ENCODE assay signal across 16 mouse cellular contexts in the genomic region with DNA sequence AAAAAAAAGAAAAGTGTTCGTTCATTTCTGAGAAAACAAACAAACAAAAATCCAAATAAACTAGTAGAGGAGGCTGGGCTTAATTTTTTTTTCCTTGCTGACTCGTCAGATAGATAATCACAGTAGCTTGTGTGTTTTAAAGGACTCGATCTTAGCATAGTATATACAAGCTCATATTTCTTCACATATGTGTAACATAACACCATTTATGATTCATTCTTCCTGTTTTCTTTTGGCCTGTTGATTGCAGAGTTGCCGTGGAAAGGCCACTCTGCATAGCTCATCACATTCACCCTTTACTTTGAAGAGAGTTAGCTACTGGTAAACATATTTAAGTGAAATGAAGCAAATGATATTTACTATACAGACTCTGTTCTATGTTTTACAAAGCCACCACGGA.
"Had no signal": no experiment of that assay in that cellular context is flagged by ENCODE, and none has a peak within 500 bp of the region (broad histone marks: within the 10 kb centered on the region; RNA-seq: fewer than 3 reads in every experiment).

No protein-coding gene starts in this region.

- H3K36me3 ChIP-seq: limb, embryonic 12.5 days; midbrain, embryonic 15.5 days had no signal

- H3K27me3 ChIP-seq: limb, embryonic 12.5 days; liver, embryonic 13.5 days; megakaryocyte, embryonic 14.5 days; midbrain, embryonic 15.5 days had no signal

- H3K27ac ChIP-seq: kidney, postnatal 0 days; limb, embryonic 12.5 days; midbrain, embryonic 15.5 days had no signal

- ATAC-seq: liver, postnatal 0 days; midbrain, embryonic 15.5 days had no signal

- H3K4me3 ChIP-seq: limb, embryonic 12.5 days; midbrain, embryonic 15.5 days had no signal

- DNase-seq: kidney, adult 11 months; kidney, adult 9 months; kidney, postnatal 36 days; liver; liver, embryonic 13.5 days; liver, postnatal 0 days; lung, postnatal 36 days; right cerebral cortex, adult 18-20 months; right cerebral cortex, postnatal 25 days; thymus, adult 18-20 months; thymus, postnatal 14 days had no signal

- H3K4me1 ChIP-seq: limb, embryonic 12.5 days; midbrain, embryonic 15.5 days had no signal

- H3K9me3 ChIP-seq: limb, embryonic 12.5 days; liver, embryonic 13.5 days; megakaryocyte, embryonic 14.5 days; midbrain, embryonic 15.5 days had no signal

- H3K4me2 ChIP-seq: limb, embryonic 12.5 days; midbrain, embryonic 11.5 days; midbrain, embryonic 15.5 days had no signal

- H3K9ac ChIP-seq: limb, embryonic 12.5 days; liver, postnatal 0 days; midbrain, embryonic 15.5 days had no signal
